Mouse (Mus musculus) hematopoietic stem cell, adult 5-6 weeks (primary cell): ENCODE data around the gene Ndufb2. TPM values are rescaled to one million over a fixed set of nuclear protein-coding genes. Genes with fewer than 3 reads are reported as not detected.

Experiments
- total RNA-seq: library from RNA; stranded (forward); fragments of 172-1452, 232-1000 nt; gene quantifications from 2 replicates; pipeline ENCODE4 v1.2.3, GENCODE M21; 2017

Gene Ndufb2
- total RNA-seq, 1 experiment from 2014 or later = 55.3 TPM

Other genes with a start within 250 kb of the Ndufb2 start
- 5.0 and 8.9 TPM in 2 replicates for gene Slc37a3, start 214.9 kb upstream of the Ndufb2 start, total RNA-seq
- gene Rab19, start 211.4 kb upstream of the Ndufb2 start, total RNA-seq = 1.9 and 3.9 TPM in 2 replicates
- gene Mkrn1, start 172.1 kb upstream of the Ndufb2 start, total RNA-seq = 62.3 and 65.8 TPM in 2 replicates
- gene Dennd2a, start 34.7 kb upstream of the Ndufb2 start, total RNA-seq = 1.0 and 2.1 TPM in 2 replicates
- gene Adck2, start 18.7 kb upstream of the Ndufb2 start, total RNA-seq = 15.7 and 24.0 TPM in 2 replicates
- 6.9 TPM in 1 of 2 replicates, not detected in the other for gene Gm42420, start 6.8 kb upstream of the Ndufb2 start, total RNA-seq
- 17.5 and 21.6 TPM in 2 replicates for gene Braf, start 132.9 kb downstream of the Ndufb2 start, total RNA-seq
- gene Mrps33, start 218.4 kb downstream of the Ndufb2 start, total RNA-seq = 37.1 and 47.6 TPM in 2 replicates